Mouse (Mus musculus): ENCODE data around the gene Pld1.

The Pld1 gene

DNA sequence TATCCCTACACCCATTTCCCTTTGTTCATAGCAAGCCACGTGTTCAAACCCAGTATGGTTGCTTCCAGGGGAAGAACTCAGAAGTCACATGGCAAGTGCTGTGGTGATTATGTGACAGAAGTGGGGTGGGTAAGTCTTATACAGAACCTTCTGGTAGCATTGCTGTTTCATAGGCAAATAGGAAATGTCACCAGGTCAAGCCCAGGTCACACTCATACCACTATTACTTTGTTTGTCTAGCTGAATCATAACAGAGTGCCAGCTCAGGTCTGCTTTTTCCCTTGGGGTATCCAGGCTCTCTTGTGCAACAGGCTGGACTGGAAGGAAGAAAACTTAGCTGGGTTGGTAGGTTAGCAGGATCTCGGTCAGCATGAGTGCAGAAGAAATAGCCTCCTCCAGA, 219.5 kb downstream of the Pld1 start:
- no peak for DNase-seq (ENCODE audit: low spot score)

DNA sequence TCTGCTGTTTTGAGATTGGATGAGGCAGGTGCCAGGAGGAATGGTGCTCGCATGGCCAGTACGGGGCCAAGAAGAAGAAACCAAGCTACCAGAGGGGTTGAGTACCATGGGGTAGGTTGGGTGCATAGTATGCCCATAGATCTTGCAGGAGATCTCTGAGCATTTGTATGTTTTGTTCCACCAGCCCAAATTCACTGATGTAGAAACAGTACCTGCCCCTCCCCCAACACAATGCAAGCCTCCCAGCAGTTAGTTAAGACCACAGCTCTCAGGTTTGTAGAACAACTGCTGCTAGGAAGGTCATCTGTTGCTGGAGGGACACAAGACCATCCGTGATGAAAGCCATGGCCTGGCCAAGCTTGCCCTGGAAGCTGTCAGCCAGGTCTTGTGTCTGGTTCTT, 220.4 kb downstream of the Pld1 start:
- no peak for DNase-seq (ENCODE audit: low spot score)

DNA sequence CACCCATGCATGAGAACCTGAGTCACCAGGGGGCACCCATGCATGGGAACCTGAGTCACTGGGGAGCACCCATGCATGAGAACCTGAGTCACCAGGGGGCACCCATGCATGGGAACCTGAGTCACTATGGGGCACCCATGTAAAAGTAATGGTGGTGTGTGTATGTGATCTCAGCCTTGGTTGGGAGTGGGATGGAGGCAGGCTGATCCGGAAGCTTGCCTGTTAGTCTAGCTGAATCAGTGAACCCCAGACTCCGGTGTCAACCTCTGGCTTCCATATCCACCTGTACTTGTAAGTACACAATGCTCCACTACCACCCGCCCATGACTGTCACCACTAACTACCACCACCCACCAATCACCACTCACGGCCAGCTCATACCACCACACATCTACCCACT, 223.9 kb downstream of the Pld1 start:
- no peak for DNase-seq (ENCODE audit: low spot score)

DNA sequence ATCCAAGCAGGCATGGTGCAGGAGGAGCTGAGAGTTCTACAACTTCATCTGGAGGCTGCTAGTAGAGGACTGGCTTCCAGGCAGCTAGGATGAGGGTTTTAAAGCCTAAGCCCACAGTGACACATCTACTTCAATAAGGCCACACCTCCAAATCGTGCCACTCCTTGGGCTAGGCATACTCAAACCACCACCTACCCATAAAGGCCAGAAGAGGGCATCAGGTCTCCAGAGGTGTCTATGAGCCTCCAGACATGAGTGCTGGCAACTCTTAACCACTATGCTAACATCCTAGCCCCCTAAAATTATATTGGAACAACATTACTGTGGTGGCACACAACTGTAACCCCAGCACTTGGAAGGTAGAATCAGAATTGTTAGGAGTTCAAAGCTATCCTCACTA, 226.2 kb downstream of the Pld1 start:
- DNase-seq (ENCODE audit: low spot score), result no peak

DNA sequence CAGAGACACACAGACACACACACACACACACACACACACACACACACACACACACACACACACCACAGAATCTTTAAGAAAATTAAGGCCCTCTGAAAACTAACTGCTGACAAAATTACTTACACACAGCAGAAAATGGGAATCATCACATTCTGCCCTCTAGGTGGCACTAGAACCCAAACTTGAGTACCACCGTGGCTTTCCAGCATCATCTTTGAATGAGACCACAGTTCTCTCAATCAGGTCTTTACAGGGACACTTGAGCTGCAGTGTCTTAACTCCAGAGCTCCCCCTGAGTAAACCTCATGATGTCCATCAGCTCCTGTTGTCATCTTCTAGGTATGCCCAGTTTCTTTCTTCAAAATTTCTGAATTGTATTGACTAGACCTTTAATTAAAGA, 227.1 kb downstream of the Pld1 start:
- DNase-seq (ENCODE audit: low spot score), result peak; percentile 60

DNA sequence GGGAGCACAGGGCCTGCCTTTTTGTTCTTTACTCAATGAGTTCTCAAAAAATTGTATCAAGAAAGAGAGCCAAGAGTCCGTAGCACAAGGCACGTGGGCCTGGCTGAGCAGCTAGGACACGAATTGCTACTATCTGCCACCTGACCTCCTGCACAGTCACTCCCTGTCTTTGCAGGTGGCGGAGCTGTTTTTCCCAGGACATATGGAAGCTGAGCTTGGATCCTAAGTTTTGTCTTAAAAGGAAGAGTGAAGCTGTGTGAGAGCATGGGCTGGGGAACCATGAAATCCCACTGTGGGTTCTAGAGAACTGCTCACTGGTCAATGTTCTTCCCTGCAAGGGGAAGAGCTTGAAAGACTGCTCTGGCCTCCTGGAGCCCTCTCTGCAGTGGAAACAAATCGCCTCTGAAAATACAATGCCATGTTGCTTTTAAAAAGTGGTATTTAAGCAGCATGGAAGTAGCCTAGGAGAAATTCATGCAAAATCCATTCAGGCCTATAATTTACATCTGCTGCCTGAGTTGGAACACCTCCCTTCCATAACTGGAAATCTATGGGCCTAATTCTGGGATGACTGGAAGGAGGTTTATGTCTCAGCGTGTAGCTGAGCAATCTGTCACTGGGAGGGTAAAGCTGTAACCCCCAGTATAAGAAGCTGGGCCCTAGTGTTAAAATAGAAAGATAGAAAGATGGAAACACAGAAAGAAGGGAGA, 229.5 kb downstream of the Pld1 start:
- no peak for DNase-seq (ENCODE audit: low spot score)

DNA sequence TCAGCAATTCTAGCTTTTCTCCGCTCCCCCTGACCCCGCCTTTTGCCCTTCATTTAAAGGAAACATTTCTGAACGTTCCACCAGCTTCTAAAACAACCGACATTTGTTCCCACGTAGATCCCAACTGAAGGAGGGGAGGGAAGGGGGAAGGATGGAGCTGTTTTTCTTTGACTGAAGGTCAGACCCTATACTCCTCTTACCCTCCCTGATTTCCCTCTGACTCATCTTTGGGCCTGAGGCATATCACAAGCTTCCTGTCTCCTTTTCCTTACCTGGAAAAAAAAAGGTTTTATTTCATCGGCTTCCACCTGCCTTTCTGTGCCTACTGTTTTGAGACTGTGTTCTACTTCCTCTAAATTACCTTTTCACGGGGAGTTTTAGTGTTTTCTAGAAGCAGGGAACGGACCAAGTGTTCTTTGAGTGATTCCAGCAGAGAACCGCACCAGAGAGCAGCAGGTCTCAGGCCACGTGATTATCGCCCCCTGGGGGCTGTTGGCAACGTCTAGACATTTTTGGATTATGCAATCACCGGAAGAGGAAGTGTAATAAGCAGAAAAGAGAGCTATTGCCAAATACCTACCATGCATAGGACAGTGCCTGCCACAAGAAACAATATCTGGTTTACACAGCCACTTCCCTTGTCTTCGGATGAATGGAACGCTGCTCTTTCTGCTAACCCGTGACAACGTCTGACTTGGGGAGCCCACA, 232.6 kb downstream of the Pld1 start:
- peak; percentile 84 for DNase-seq (ENCODE audit: low spot score)

DNA sequence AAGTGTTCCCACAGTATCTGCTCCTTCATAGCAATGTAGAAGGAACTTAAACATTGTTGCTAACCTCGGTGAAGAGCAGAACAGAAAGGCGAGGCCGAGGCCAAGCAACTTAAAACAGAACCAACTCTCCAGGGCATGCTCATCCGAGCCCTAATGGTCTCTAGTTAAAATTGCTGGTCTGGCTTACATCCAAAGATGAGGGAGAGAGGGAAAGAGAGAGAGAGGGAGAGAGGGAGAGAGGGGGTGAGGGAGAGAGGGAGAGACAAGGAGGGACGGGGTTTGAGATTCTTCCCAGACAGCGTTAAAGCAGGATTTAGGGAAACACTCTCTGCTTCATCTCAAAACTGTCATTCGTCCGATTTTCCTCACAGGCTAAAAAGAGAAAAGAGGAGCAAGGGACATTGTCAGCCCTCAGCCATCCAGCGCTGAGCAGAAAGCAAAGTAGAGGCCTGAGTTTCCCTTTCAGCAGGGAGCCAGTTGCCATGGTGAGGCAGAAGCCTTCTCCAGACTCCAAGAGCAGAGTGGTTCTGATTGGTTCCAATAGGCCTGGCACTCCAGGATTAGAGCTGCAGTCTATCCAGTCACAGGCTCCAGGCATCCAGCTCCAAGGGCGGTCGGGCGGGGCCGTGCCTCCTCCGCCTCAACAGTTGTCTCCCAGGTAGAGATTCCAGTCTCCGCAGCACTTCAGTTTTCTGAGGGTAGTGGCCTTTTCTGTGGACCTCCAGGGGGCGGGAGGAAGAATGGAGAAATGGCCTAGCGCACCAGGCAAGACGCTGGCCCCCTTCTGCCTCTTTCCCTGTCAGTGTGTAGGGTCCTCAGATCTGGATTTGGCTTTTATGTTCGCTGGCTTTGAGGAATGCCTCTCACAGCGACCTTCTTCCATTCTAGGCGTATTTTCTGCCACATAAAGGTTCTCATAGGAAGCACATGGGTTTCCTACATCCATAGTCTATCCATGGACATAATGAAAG, 237.8 kb downstream of the Pld1 start:
- no peak for DNase-seq (ENCODE audit: low spot score)

DNA sequence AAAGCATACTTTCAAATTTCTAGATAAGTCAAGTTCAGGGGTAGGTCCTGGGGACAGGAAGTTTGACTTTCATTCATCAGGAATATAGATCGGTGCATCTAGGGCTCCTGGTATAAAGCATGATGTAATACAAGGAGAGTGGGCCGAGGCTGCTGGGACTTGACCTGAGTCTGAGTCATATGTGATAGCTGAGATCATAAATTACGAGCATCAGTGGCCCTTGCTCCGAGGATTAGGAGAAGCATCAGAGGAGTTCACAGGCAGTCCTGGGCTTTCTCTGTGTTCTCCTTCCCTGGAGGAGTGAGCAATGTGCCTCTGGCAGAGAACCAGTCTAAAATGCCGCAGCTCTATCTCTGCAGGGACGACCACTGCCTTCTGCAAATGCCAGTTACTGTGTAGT, 239.8 kb downstream of the Pld1 start:
- no peak for DNase-seq (ENCODE audit: low spot score)
